Mouse (Mus musculus) embryonic fibroblast, embryonic 13.5 days (primary cell): Measurements from ENCODE around the gene Gss.

Source experiments
- CTCF ChIP-seq: IDR thresholded peaks from 2 replicates; pipeline ENCODE4 v1.5.1; 2011; ENCODE audit warnings: mild to moderate bottlenecking, control low read depth, low read length, moderate library complexity, borderline replicate concordance; ENCODE audit not compliant: insufficient read depth
- POLR2A ChIP-seq: IDR thresholded peaks from 2 replicates; pipeline ENCODE4 v1.6.1; 2011; ENCODE audit warnings: low read depth, mild to moderate bottlenecking, control low read depth, low read length, moderate library complexity

DNA sequence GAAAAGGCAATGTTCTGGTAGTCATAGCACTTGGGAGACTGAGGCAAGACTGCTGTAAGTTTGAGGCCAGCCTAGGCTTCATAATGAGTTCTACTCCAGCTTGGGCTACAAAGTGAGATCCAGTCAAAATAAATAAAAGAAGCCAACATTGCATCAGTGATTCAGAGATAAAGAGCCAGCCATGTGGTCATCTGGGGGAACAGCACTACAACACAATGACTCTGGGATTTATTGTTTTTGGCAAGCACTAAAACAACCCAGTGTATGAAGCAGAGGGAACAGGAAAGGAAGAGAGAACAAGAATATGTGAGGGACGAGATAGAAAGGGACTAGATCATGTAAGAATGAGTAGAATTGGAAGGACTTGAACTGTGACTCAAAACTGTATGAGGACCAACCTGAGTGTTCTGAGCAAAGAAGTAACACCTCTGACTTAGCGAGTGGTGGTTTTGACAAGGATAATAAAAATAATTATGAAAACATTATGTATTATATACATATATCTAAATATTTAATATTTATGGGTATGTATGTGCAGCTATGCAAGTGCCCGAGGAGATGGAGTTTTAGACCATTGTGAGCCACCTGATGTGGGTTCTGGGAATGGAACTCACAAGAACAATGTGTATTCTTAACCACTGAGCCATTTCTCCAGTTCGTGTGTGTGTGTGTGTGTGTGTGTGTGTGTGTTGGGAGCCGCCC, 54.7 kb downstream of the Gss start:
- no peak for TF ChIP-seq CTCF
- TF ChIP-seq POLR2A = no peak
